8 mouse cellular contexts compared by ENCODE assay signal in genomic region chr10:42275871-42276501, GRCm38 (mm10). TPM values are rescaled to one million over a fixed set of nuclear protein-coding genes. Genes with fewer than 3 reads are reported as not detected.
DNase-seq lines count a peak whose midpoint lies in the region; ATAC-seq and TF ChIP-seq lines count a peak whose summit lies in the region.

No protein-coding gene starts in this region.

- DNase-seq in lung, adult 2 months, result no peak
- DNase-seq in lung, adult 18-20 months, result no peak
- DNase-seq in Patski (ENCODE audit: low read depth, low spot score), result no peak
- DNase-seq in midbrain, embryonic 14.5 days, result peak; percentile 63
- no peak for DNase-seq in Muller cell, postnatal 12 days (ENCODE audit: inconsistent ontology term)
- no peak for DNase-seq in spleen, adult 12 weeks (ENCODE audit: low spot score)

- peak overlapping the region; percentile 98 for H3K27ac ChIP-seq in embryonic facial prominence, embryonic 13.5 days
- H3K27ac ChIP-seq in kidney, embryonic 15.5 days, result peak overlapping the region; percentile 98
- H3K27ac ChIP-seq in midbrain, embryonic 14.5 days (replicated peaks; ENCODE audit: low read depth, low read length), result peak overlapping the region; percentile 97

- in situ Hi-C loops in Patski (cut with MboI; ENCODE audit: low pct_unique_long_range_greater_than_20kb), result loop anchor here (5.0 kb wide), 1 partner anchor 204 kb away; no protein-coding TSS in a partner anchor

- peak; percentile 39; the same call in 1 of the 2 replicates for TF ChIP-seq POLR2A in lung, adult 2 months (IDR thresholded peaks at IDR 0.05; ENCODE audit: borderline replicate concordance, extremely low read depth, low read depth, low read length)

- peak overlapping the region; percentile 98 for H3K4me2 ChIP-seq in embryonic facial prominence, embryonic 13.5 days
- H3K4me2 ChIP-seq in kidney, embryonic 15.5 days, result peak overlapping the region; percentile 93
- peak overlapping the region; percentile 98 for H3K4me2 ChIP-seq in midbrain, embryonic 14.5 days (ENCODE audit: low read length)

- POLR2A ChIA-PET in Patski (lab: Charles Lee), result interaction anchor here (0.5 to 1.5 kb wide), 2 partner anchors 206 to 586 kb away, joined by 3 to 4 read pairs; no protein-coding TSS in a partner anchor

- H3K4me3 ChIP-seq in lung, adult 2 months (replicated peaks; ENCODE audit: extremely low read depth, low read depth, low read length), result peak overlapping the region; percentile 73
- peak overlapping the region; percentile 79 for H3K4me3 ChIP-seq in embryonic facial prominence, embryonic 13.5 days
- H3K4me3 ChIP-seq in kidney, embryonic 15.5 days (replicated peaks), result peak overlapping the region; percentile 83
- H3K4me3 ChIP-seq in midbrain, embryonic 14.5 days (replicated peaks; ENCODE audit: low read depth, low read length), result peak overlapping the region; percentile 80

- under 1% methylated on average over 31 of the region's 40 CpGs for WGBS in lung, adult 2 months
- 0% methylated on average over 37 of the region's 40 CpGs for WGBS in embryonic facial prominence, embryonic 13.5 days
- WGBS in kidney, embryonic 15.5 days, result under 1% methylated on average over 35 of the region's 40 CpGs
- WGBS in midbrain, embryonic 14.5 days, result under 1% methylated on average over 38 of the region's 40 CpGs

- ATAC-seq in Patski, result peak; percentile 3
- ATAC-seq in embryonic facial prominence, embryonic 13.5 days (ENCODE audit: insufficient number of reproducible peaks, insufficient read depth, low FRiP score, low TSS enrichment, low read depth), result no peak
- ATAC-seq in kidney, embryonic 15.5 days (replicated peaks; ENCODE audit: low FRiP score), result no peak; the same call in 1 of the 2 replicates
- ATAC-seq in midbrain, embryonic 14.5 days (ENCODE audit: low FRiP score, low TSS enrichment), result no peak

- CTCF ChIA-PET in Patski (lab: Charles Lee), result no interaction called here

- H3K36me3 ChIP-seq in embryonic facial prominence, embryonic 13.5 days, result 0 out of 2 replicates have a peak, but pooled peaks cover 3% of the 10 kb centered on the region
- H3K36me3 ChIP-seq in kidney, embryonic 15.5 days, result peaks cover 7% of the 10 kb centered on the region; the same call in 1 of the 2 replicates
- no peaks in the 10 kb centered on the region for H3K36me3 ChIP-seq in midbrain, embryonic 14.5 days (ENCODE audit: control insufficient read depth, insufficient read depth, low read length)

- peaks cover 25% of the 10 kb centered on the region for H3K4me1 ChIP-seq in lung, adult 2 months (ENCODE audit: control insufficient read depth, insufficient read depth, low read length)
- peaks cover 34% of the 10 kb centered on the region for H3K4me1 ChIP-seq in embryonic facial prominence, embryonic 13.5 days
- peaks cover 45% of the 10 kb centered on the region for H3K4me1 ChIP-seq in kidney, embryonic 15.5 days
- peaks cover 13% of the 10 kb centered on the region for H3K4me1 ChIP-seq in midbrain, embryonic 14.5 days (ENCODE audit: control insufficient read depth, insufficient read depth, low read length)

- H3K27me3 ChIP-seq in Patski, result no peaks in the 10 kb centered on the region
- 0 out of 2 replicates have a peak, but pooled peaks cover 4% of the 10 kb centered on the region for H3K27me3 ChIP-seq in embryonic facial prominence, embryonic 13.5 days
- H3K27me3 ChIP-seq in kidney, embryonic 15.5 days, result no peaks in the 10 kb centered on the region
- peaks cover 10% of the 10 kb centered on the region; the same call in 1 of the 2 replicates for H3K27me3 ChIP-seq in midbrain, embryonic 14.5 days (ENCODE audit: control insufficient read depth, insufficient read depth, low read length)

- H3K9me3 ChIP-seq in embryonic facial prominence, embryonic 13.5 days, result no peaks in the 10 kb centered on the region
- H3K9me3 ChIP-seq in kidney, embryonic 15.5 days (replicated peaks), result no peaks in the 10 kb centered on the region
- H3K9me3 ChIP-seq in midbrain, embryonic 14.5 days (ENCODE audit: control insufficient read depth, low read length), result no peaks in the 10 kb centered on the region

- peak overlapping the region; percentile 88 for H3K9ac ChIP-seq in embryonic facial prominence, embryonic 13.5 days
- peak overlapping the region; percentile 79 for H3K9ac ChIP-seq in kidney, embryonic 15.5 days
- peak overlapping the region; percentile 75 for H3K9ac ChIP-seq in midbrain, embryonic 14.5 days (replicated peaks; ENCODE audit: low read length)

- TF ChIP-seq CTCF in lung, adult 2 months (IDR thresholded peaks at IDR 0.05; ENCODE audit: insufficient read depth, low read length), result no peak
- no peak for TF ChIP-seq CTCF in Patski (IDR thresholded peaks at IDR 0.05)

RNA-seq across cellular contexts. Expression of gene Foxo3, which starts 0.6 kb away (rescaled TPM):
- 49.3 and 79.9 TPM in 2 replicates for polyA plus RNA-seq in lung, adult 2 months (2012; rRNA removed)
- 17.6 TPM for polyA plus RNA-seq in Patski (2021)
- 8.0 and 8.6 TPM in 2 replicates for polyA plus RNA-seq in embryonic facial prominence, embryonic 13.5 days (2015; fragmentation: Nextera tagmentation; extraction: Ambion mirVana)
- polyA plus RNA-seq in kidney, embryonic 15.5 days (2015; fragmentation: Nextera tagmentation; extraction: Ambion mirVana), result 6.1 and 7.0 TPM in 2 replicates
- polyA plus RNA-seq in midbrain, embryonic 14.5 days (2014; fragmentation: Nextera tagmentation; extraction: Ambion mirVana), result 6.0 and 8.3 TPM in 2 replicates
